Comparison of ENCODE assay signal across 8 mouse cellular contexts in genomic region chr16:20651947-20652310, GRCm38 (mm10). TPM values are rescaled to one million over a fixed set of nuclear protein-coding genes. Genes with fewer than 3 reads are reported as not detected.
DNase-seq lines count a peak whose midpoint lies in the region; ATAC-seq and TF ChIP-seq lines count a peak whose summit lies in the region.

No protein-coding gene starts in this region.

- H3K9ac ChIP-seq in lung, postnatal 0 days (replicated peaks; ENCODE audit: low read depth): peak overlapping the region; percentile 60
- peak overlapping the region; percentile 86 for H3K9ac ChIP-seq in limb, embryonic 12.5 days (replicated peaks)

- WGBS in lung, postnatal 0 days: 7% methylated on average over 12 of the region's 12 CpGs
- 13% methylated on average over 12 of the region's 12 CpGs for WGBS in limb, embryonic 12.5 days
- WGBS in olfactory bulb, adult 2 months: 4% methylated on average over 12 of the region's 12 CpGs

- peak overlapping the region; percentile 79 for H3K4me2 ChIP-seq in lung, postnatal 0 days (replicated peaks; ENCODE audit: low read depth, low read length)
- peak overlapping the region; percentile 90 for H3K4me2 ChIP-seq in limb, embryonic 12.5 days

- no peak for DNase-seq in lung, postnatal 0 days (ENCODE audit: low spot score)
- DNase-seq in lung, postnatal 10 days: no peak
- DNase-seq in cerebellum, postnatal 25 days: no peak
- DNase-seq in cerebellum, adult 9-11 months: no peak
- DNase-seq in right cerebral cortex, postnatal 25 days: no peak

- peak overlapping the region; percentile 57 for H3K4me3 ChIP-seq in lung, postnatal 0 days (ENCODE audit: low read depth, low read length)
- H3K4me3 ChIP-seq in limb, embryonic 12.5 days (replicated peaks): peak overlapping the region; percentile 86
- H3K4me3 ChIP-seq in olfactory bulb, adult 2 months (ENCODE audit: insufficient read depth, low read depth, low read length): peak overlapping the region; percentile 58

- TF ChIP-seq POLR2A in olfactory bulb, adult 2 months (IDR thresholded peaks at IDR 0.05; ENCODE audit: insufficient read depth, low read depth, low read length): no peak

- ATAC-seq in lung, postnatal 0 days: no peak; the same call in 1 of the 2 replicates
- peak; percentile 36 for ATAC-seq in erythroid progenitor cell, adult 5-6 weeks (replicated peaks; ENCODE audit: low FRiP score, poor library complexity, severe bottlenecking)
- no peak for ATAC-seq in limb, embryonic 12.5 days (ENCODE audit: insufficient number of reproducible peaks, insufficient read depth, low FRiP score, low TSS enrichment, low read depth)

- H3K9me3 ChIP-seq in lung, postnatal 0 days (ENCODE audit: low read length): no peaks in the 10 kb centered on the region
- H3K9me3 ChIP-seq in limb, embryonic 12.5 days: no peaks in the 10 kb centered on the region

- no peak for TF ChIP-seq EP300 in lung, postnatal 0 days (IDR thresholded peaks at IDR 0.05)

- H3K27ac ChIP-seq in lung, postnatal 0 days (ENCODE audit: low read length): no peak overlapping the region
- no peak overlapping the region for H3K27ac ChIP-seq in limb, embryonic 12.5 days
- H3K27ac ChIP-seq in olfactory bulb, adult 2 months (ENCODE audit: insufficient read depth, low read depth, low read length): no peak overlapping the region; the same call in 1 of the 2 replicates

- H3K4me1 ChIP-seq in lung, postnatal 0 days (ENCODE audit: insufficient read depth, low read depth, low read length): no peaks in the 10 kb centered on the region
- peaks cover 13% of the 10 kb centered on the region for H3K4me1 ChIP-seq in limb, embryonic 12.5 days (replicated peaks)
- H3K4me1 ChIP-seq in olfactory bulb, adult 2 months (ENCODE audit: control insufficient read depth, insufficient read depth, low read length): no peaks in the 10 kb centered on the region

- H3K36me3 ChIP-seq in lung, postnatal 0 days (ENCODE audit: insufficient read depth, low read length): peaks cover 16% of the 10 kb centered on the region; the same call in 1 of the 2 replicates
- H3K36me3 ChIP-seq in limb, embryonic 12.5 days: peaks cover 33% of the 10 kb centered on the region

- no peaks in the 10 kb centered on the region for H3K27me3 ChIP-seq in lung, postnatal 0 days (replicated peaks; ENCODE audit: insufficient read depth, low read length)
- H3K27me3 ChIP-seq in limb, embryonic 12.5 days: no peaks in the 10 kb centered on the region

- TF ChIP-seq CTCF in lung, postnatal 0 days (IDR thresholded peaks at IDR 0.05): no peak
- no peak for TF ChIP-seq CTCF in olfactory bulb, adult 2 months (IDR thresholded peaks at IDR 0.05; ENCODE audit: insufficient read depth, low read depth, low read length)

RNA-seq across cellular contexts. Expression of gene Psmd2, which starts 0.5 kb away (rescaled TPM):
- 146 and 150 TPM in 2 replicates for polyA plus RNA-seq in lung, postnatal 0 days (2015; fragmentation: Nextera tagmentation; extraction: Ambion mirVana)
- total RNA-seq in erythroid progenitor cell, adult 5-6 weeks (2015; ENCODE audit: low replicate concordance): 71.7 and 115 TPM in 2 replicates
- total RNA-seq in erythroid progenitor cell, adult 5-6 weeks (2017; ENCODE audit: low replicate concordance): 125 and 131 TPM in 2 replicates
- polyA plus RNA-seq in limb, embryonic 12.5 days (2016; fragmentation: Nextera tagmentation; extraction: Ambion mirVana): 414 and 424 TPM in 2 replicates
- polyA plus RNA-seq in olfactory bulb, adult 2 months (2012; ENCODE audit: insufficient read depth, insufficient read length, low replicate concordance, missing spikeins): 1,015 TPM in 1 of 2 replicates, not detected in the other

RNA-seq across cellular contexts. Expression of gene Eif4g1, which starts 16.2 kb away (rescaled TPM):
- 73.5 and 78.7 TPM in 2 replicates for polyA plus RNA-seq in lung, postnatal 0 days (2015; fragmentation: Nextera tagmentation; extraction: Ambion mirVana)
- 105 and 116 TPM in 2 replicates for total RNA-seq in erythroid progenitor cell, adult 5-6 weeks (2015; ENCODE audit: low replicate concordance)
- total RNA-seq in erythroid progenitor cell, adult 5-6 weeks (2017; ENCODE audit: low replicate concordance): 109 and 153 TPM in 2 replicates
- 204 and 218 TPM in 2 replicates for polyA plus RNA-seq in limb, embryonic 12.5 days (2016; fragmentation: Nextera tagmentation; extraction: Ambion mirVana)
- polyA plus RNA-seq in olfactory bulb, adult 2 months (2012; ENCODE audit: insufficient read depth, insufficient read length, low replicate concordance, missing spikeins): 96.5 and 986 TPM in 2 replicates

RNA-seq across cellular contexts. Expression of gene Ece2, which starts 22.3 kb away (rescaled TPM):
- 0.12 and 0.52 TPM in 2 replicates for polyA plus RNA-seq in lung, postnatal 0 days (2015; fragmentation: Nextera tagmentation; extraction: Ambion mirVana)
- total RNA-seq in erythroid progenitor cell, adult 5-6 weeks (2015; ENCODE audit: low replicate concordance): not detected in 2 replicates
- total RNA-seq in erythroid progenitor cell, adult 5-6 weeks (2017; ENCODE audit: low replicate concordance): not detected in 2 replicates
- polyA plus RNA-seq in limb, embryonic 12.5 days (2016; fragmentation: Nextera tagmentation; extraction: Ambion mirVana): 5.9 TPM in 2 replicates
- polyA plus RNA-seq in olfactory bulb, adult 2 months (2012; ENCODE audit: insufficient read depth, insufficient read length, low replicate concordance, missing spikeins): not detected in 2 replicates

RNA-seq across cellular contexts. Expression of gene Camk2n2, which starts 30.8 kb away (rescaled TPM):
- polyA plus RNA-seq in lung, postnatal 0 days (2015; fragmentation: Nextera tagmentation; extraction: Ambion mirVana): 0.42 and 0.52 TPM in 2 replicates
- total RNA-seq in erythroid progenitor cell, adult 5-6 weeks (2015; ENCODE audit: low replicate concordance): not detected in 2 replicates
- not detected in 2 replicates for total RNA-seq in erythroid progenitor cell, adult 5-6 weeks (2017; ENCODE audit: low replicate concordance)
- polyA plus RNA-seq in limb, embryonic 12.5 days (2016; fragmentation: Nextera tagmentation; extraction: Ambion mirVana): 1.1 and 1.2 TPM in 2 replicates
- polyA plus RNA-seq in olfactory bulb, adult 2 months (2012; ENCODE audit: insufficient read depth, insufficient read length, low replicate concordance, missing spikeins): not detected in 2 replicates

RNA-seq across cellular contexts. Expression of gene Alg3, which starts 40.4 kb away (rescaled TPM):
- polyA plus RNA-seq in lung, postnatal 0 days (2015; fragmentation: Nextera tagmentation; extraction: Ambion mirVana): 17.6 and 19.3 TPM in 2 replicates
- 6.7 and 6.8 TPM in 2 replicates for total RNA-seq in erythroid progenitor cell, adult 5-6 weeks (2015; ENCODE audit: low replicate concordance)
- total RNA-seq in erythroid progenitor cell, adult 5-6 weeks (2017; ENCODE audit: low replicate concordance): 1.2 and 5.5 TPM in 2 replicates
- 35.5 and 42.5 TPM in 2 replicates for polyA plus RNA-seq in limb, embryonic 12.5 days (2016; fragmentation: Nextera tagmentation; extraction: Ambion mirVana)
- polyA plus RNA-seq in olfactory bulb, adult 2 months (2012; ENCODE audit: insufficient read depth, insufficient read length, low replicate concordance, missing spikeins): not detected in 2 replicates
